Mouse (Mus musculus): ENCODE data around the gene Ceacam9.

- TF ChIP-seq GATA1 (IDR thresholded peaks at IDR 0.05; ENCODE audit: low read depth, low read length): no peak
- TF ChIP-seq POLR2A (IDR thresholded peaks at IDR 0.05; ENCODE audit: control insufficient read depth in 1 of 2, insufficient read depth in 1 of 2, low read depth in 1 of 2, low read length in 2 of 2, poor library complexity in 1 of 2): no peak
- TF ChIP-seq NRF1 (IDR thresholded peaks at IDR 0.05; ENCODE audit: insufficient read depth, low read depth, low read length, poor library complexity, severe bottlenecking): no peak
- no peak for TF ChIP-seq TBP (IDR thresholded peaks at IDR 0.05; ENCODE audit: low read depth, low read length)
- no peak for TF ChIP-seq ZNF384 (IDR thresholded peaks at IDR 0.05; ENCODE audit: low read depth, low read length)
- TF ChIP-seq POLR2AphosphoS2 (IDR thresholded peaks at IDR 0.05; ENCODE audit: low read length): no peak
These were observed 30.3 kb downstream of the Ceacam9 start for GRCm38 (mm10) chr7:16752016-16752415.
